Mouse (Mus musculus) MEL (cell line): ENCODE measurements around the gene Ryr2. TPM values are rescaled to one million over a fixed set of nuclear protein-coding genes. Genes with fewer than 3 reads are reported as not detected.

ENCODE experiments used
- DNase-seq: peaks from one replicate; pipeline ENCODE4 v3.0.0; 2011; ENCODE audit warnings: low read depth, low spot score
- H3K27ac ChIP-seq: 2 replicates; pipeline ENCODE4 v1.5.1; 2012; ENCODE audit warnings: low read depth, mild to moderate bottlenecking, control low read depth, low read length, moderate library complexity; ENCODE audit not compliant: control insufficient read depth
- H3K27me3 ChIP-seq, 2 experiments: fragments of 150-350 bp in 1 of 2; sonication (generic) in 1 of 2; 2 replicates each; pipeline ENCODE4 v1.6.1; 2012; ENCODE audit warnings: low read length in 2 of 2, mild to moderate bottlenecking in 2 of 2, improper control_type of control experiment in 1 of 2, moderate library complexity in 1 of 2; ENCODE audit not compliant: insufficient read depth in 2 of 2, control insufficient read depth in 1 of 2
- H3K36me3 ChIP-seq, 2 experiments: 2 replicates each; pipeline ENCODE4 v1.6.1; 2012 to 2014; ENCODE audit warnings: low read length in 2 of 2, improper control_type of control experiment in 1 of 2, inconsistent platforms in 1 of 2, mild to moderate bottlenecking in 1 of 2; ENCODE audit not compliant: insufficient read depth in 2 of 2, control insufficient read depth in 1 of 2
- H3K4me1 ChIP-seq, 2 experiments: fragments of 150-350 bp in 1 of 2; sonication (generic) in 1 of 2; 2 replicates each; pipeline ENCODE4 v1.6.1; 2012; ENCODE audit warnings: low read length in 2 of 2, improper control_type of control experiment in 1 of 2, mild to moderate bottlenecking in 1 of 2; ENCODE audit not compliant: insufficient read depth in 2 of 2, control insufficient read depth in 1 of 2
- H3K4me3 ChIP-seq, 2 experiments: fragments of 150-350 bp in 1 of 2; sonication (generic) in 1 of 2; 2 replicates each; pipeline ENCODE4 v1.5.1; 2012; ENCODE audit warnings: low read depth in 2 of 2, low read length in 2 of 2, mild to moderate bottlenecking in 2 of 2, moderate library complexity in 2 of 2, control low read depth in 1 of 2, improper control_type of control experiment in 1 of 2; ENCODE audit not compliant: control insufficient read depth in 1 of 2, insufficient read depth in 1 of 2
- H3K79me2 ChIP-seq: 2 replicates; pipeline ENCODE4 v1.6.1; 2012; ENCODE audit warnings: mild to moderate bottlenecking, low read length, moderate library complexity; ENCODE audit not compliant: control insufficient read depth, poor library complexity, insufficient read depth
- H3K9ac ChIP-seq: 2 replicates; pipeline ENCODE4 v1.6.1; 2012; ENCODE audit warnings: low read depth, mild to moderate bottlenecking, control low read depth, low read length, moderate library complexity; ENCODE audit not compliant: control insufficient read depth, poor library complexity, severe bottlenecking
- H3K9me3 ChIP-seq: fragments of 150-350 bp; sonication (generic); replicated peaks from 2 replicates; pipeline ENCODE4 v1.6.1; 2012; ENCODE audit warnings: mild to moderate bottlenecking, low read length, improper control_type of control experiment, moderate library complexity; ENCODE audit not compliant: insufficient read depth
- BHLHE40 ChIP-seq: IDR thresholded peaks from 2 replicates; pipeline ENCODE4 v1.6.1; 2012; ENCODE audit warnings: low read depth, mild to moderate bottlenecking, inconsistent platforms, low read length, improper control_type of control experiment, borderline replicate concordance
- CHD1 ChIP-seq: IDR thresholded peaks from 2 replicates; pipeline ENCODE4 v1.6.1; 2012; ENCODE audit warnings: low read depth, mild to moderate bottlenecking, inconsistent platforms, low read length, improper control_type of control experiment
- CTCF ChIP-seq, 3 experiments: IDR thresholded peaks in 2 of 3; conservative IDR thresholded peaks in 1 of 3; 2 replicates each; pipeline ENCODE4 v1.5.1; 2011 to 2012; ENCODE audit warnings: low read length in 3 of 3, low read depth in 2 of 3, mild to moderate bottlenecking in 2 of 3, improper control_type of control experiment in 1 of 3, inconsistent platforms in 1 of 3, mixed read lengths in 1 of 3, moderate library complexity in 1 of 3; ENCODE audit not compliant: control insufficient read depth in 1 of 3, insufficient read depth in 1 of 3, poor library complexity in 1 of 3, severe bottlenecking in 1 of 3
- EP300 ChIP-seq, 2 experiments: IDR thresholded peaks; 2 replicates each; pipeline ENCODE4 v1.6.1; 2011; ENCODE audit warnings: improper control_type of control experiment in 2 of 2, low read length in 2 of 2, low read depth in 1 of 2, mild to moderate bottlenecking in 1 of 2
- ETS1 ChIP-seq: IDR thresholded peaks from 2 replicates; pipeline ENCODE4 v1.6.1; 2012; ENCODE audit warnings: low read depth, mild to moderate bottlenecking, inconsistent platforms, low read length, improper control_type of control experiment, moderate library complexity
- GABPA ChIP-seq: IDR thresholded peaks from 2 replicates; pipeline ENCODE4 v1.6.1; 2012; ENCODE audit warnings: low read depth, mild to moderate bottlenecking, inconsistent platforms, low read length, improper control_type of control experiment, moderate library complexity
- HCFC1 ChIP-seq: IDR thresholded peaks from 2 replicates; pipeline ENCODE4 v1.6.1; 2012; ENCODE audit warnings: low read depth, mild to moderate bottlenecking, inconsistent platforms, low read length, improper control_type of control experiment, moderate library complexity
- KAT2A ChIP-seq: conservative IDR thresholded peaks from 2 replicates; pipeline ENCODE4 v1.6.1; 2012; ENCODE audit warnings: low read depth, low read length, improper control_type of control experiment, inconsistent platforms
- RCOR1 ChIP-seq: IDR thresholded peaks from 2 replicates; pipeline ENCODE4 v1.6.1; 2012; ENCODE audit warnings: low read depth, mild to moderate bottlenecking, inconsistent platforms, low read length, improper control_type of control experiment
- UBTF ChIP-seq: IDR thresholded peaks from 2 replicates; pipeline ENCODE4 v1.6.1; 2012; ENCODE audit warnings: low read depth, mild to moderate bottlenecking, inconsistent platforms, low read length, improper control_type of control experiment, moderate library complexity, borderline replicate concordance; ENCODE audit not compliant: insufficient read depth
- ZC3H11A ChIP-seq: IDR thresholded peaks from 2 replicates; pipeline ENCODE4 v1.6.1; 2012; ENCODE audit warnings: low read depth, mild to moderate bottlenecking, inconsistent platforms, low read length, improper control_type of control experiment
- polyA plus RNA-seq, 2 experiments: library from polyadenylated mRNA; stranded (reverse) in 1 of 2; unstranded in 1 of 2; fragments of >175 nt in 1 of 2; fragments of >200 nt in 1 of 2; gene quantifications; 2 replicates each; pipeline versions ENCODE4 v1.2.1 to v1.2.4; 2012; ENCODE audit warnings: low replicate concordance in 2 of 2, low read depth in 1 of 2; ENCODE audit not compliant: insufficient read length in 2 of 2, insufficient read depth in 1 of 2, missing spikeins in 1 of 2
- total RNA-seq: library from RNA; depleted of rRNA; stranded (reverse); fragments of 300-350 nt; gene quantifications from 2 replicates; pipeline ENCODE4 v1.2.3, GENCODE M21; 2012

Ryr2 gene
- total and polyA plus RNA-seq, 3 experiments = 0.04 TPM; not detected in 2

GRCm38 (mm10) chr13:12093146-12093545, 13.6 kb downstream of the Ryr2 start:
- H3K9ac ChIP-seq = no peak overlapping the region
- TF ChIP-seq CHD1 = no peak
- no peak for TF ChIP-seq RCOR1
- TF ChIP-seq HCFC1 = no peak
- TF ChIP-seq BHLHE40 = no peak
- no peak for TF ChIP-seq EP300 (IDR thresholded peaks at IDR 0.05; ENCODE audit: low read depth in 1 of 2, low read length in 2 of 2)
- TF ChIP-seq KAT2A = no peak
- no peak overlapping the region for H3K27ac ChIP-seq
- no peak for DNase-seq
- no peak overlapping the region for H3K4me3 ChIP-seq
- no peaks in the 10 kb centered on the region for H3K9me3 ChIP-seq
- H3K36me3 ChIP-seq = no peaks in the 10 kb centered on the region
- no peaks in the 10 kb centered on the region for H3K79me2 ChIP-seq
- H3K27me3 ChIP-seq = 0 out of 4 replicates have a peak, but pooled peaks cover 0 to 2% of the 10 kb centered on the region in 2 experiments
- no peaks in the 10 kb centered on the region for H3K4me1 ChIP-seq

- H3K4me1 ChIP-seq = no peaks in the 10 kb centered on the region
- no peak overlapping the region for H3K9ac ChIP-seq
- no peaks in the 10 kb centered on the region for H3K36me3 ChIP-seq
- H3K27ac ChIP-seq = no peak overlapping the region
- no peaks in the 10 kb centered on the region for H3K79me2 ChIP-seq
- no peak for TF ChIP-seq GABPA
- no peak for TF ChIP-seq UBTF
- no peak for TF ChIP-seq CTCF (IDR thresholded peaks at IDR 0.05 in 2 of 3, conservative IDR thresholded peaks at IDR 0.05 in 1 of 3; ENCODE audit: control insufficient read depth in 1 of 3, insufficient read depth in 1 of 3, low read depth in 2 of 3, low read length in 3 of 3, poor library complexity in 1 of 3, severe bottlenecking in 1 of 3)
- TF ChIP-seq EP300 (IDR thresholded peaks at IDR 0.05; ENCODE audit: low read depth in 1 of 2, low read length in 2 of 2) = no peak
- TF ChIP-seq ZC3H11A = no peak
- TF ChIP-seq KAT2A = no peak
- TF ChIP-seq ETS1 = no peak
- H3K9me3 ChIP-seq = no peaks in the 10 kb centered on the region
- no peak overlapping the region for H3K4me3 ChIP-seq
- 0 out of 4 replicates have a peak, but pooled peaks cover 0 to 2% of the 10 kb centered on the region in 2 experiments for H3K27me3 ChIP-seq
- DNase-seq = no peak
These were observed 14.2 kb downstream of the Ryr2 start for GRCm38 (mm10) chr13:12092379-12093107.

- no peaks in the 10 kb centered on the region for H3K9me3 ChIP-seq
- H3K79me2 ChIP-seq = no peaks in the 10 kb centered on the region
- no peaks in the 10 kb centered on the region for H3K4me1 ChIP-seq
- H3K27ac ChIP-seq = no peak overlapping the region
- no peaks in the 10 kb centered on the region for H3K36me3 ChIP-seq
- H3K4me3 ChIP-seq = no peak overlapping the region
- DNase-seq = no peak
- no peak overlapping the region for H3K9ac ChIP-seq
- no peak for TF ChIP-seq RCOR1
- H3K27me3 ChIP-seq = no peaks in the 10 kb centered on the region
These were observed 22.7 kb downstream of the Ryr2 start for GRCm38 (mm10) chr13:12084112-12084475.
